Mouse (Mus musculus) kidney, embryonic 14.5 days (tissue): Measurements from ENCODE around the gene Kdm8. TPM values are rescaled to one million over a fixed set of nuclear protein-coding genes. Genes with fewer than 3 reads are reported as not detected.
A peak's percentile ranks its signal among the peaks of the same experiment; 100 is the strongest.

Source experiments
- ATAC-seq: fragments of 200-750 bp; cut with Nextera tagmentation; 2 replicates; pipeline ENCODE4 v1.8.0; 2017; ENCODE audit warnings: moderate number of reproducible peaks, mild to moderate bottlenecking, moderate TSS enrichment, moderate library complexity; ENCODE audit not compliant: low FRiP score, low TSS enrichment
- H3K27ac ChIP-seq: fragments of 300-500 bp; sonication (generic); 2 replicates; pipeline ENCODE4 v1.5.1; 2014; ENCODE audit warnings: low read depth, mild to moderate bottlenecking, low read length, moderate library complexity, mixed read lengths
- H3K27me3 ChIP-seq: fragments of 300-500 bp; sonication (generic); 2 replicates; pipeline ENCODE4 v1.6.1; 2014; ENCODE audit warnings: mild to moderate bottlenecking, low read length; ENCODE audit not compliant: control insufficient read depth, insufficient read depth
- H3K36me3 ChIP-seq: fragments of 300-500 bp; sonication (generic); 2 replicates; pipeline ENCODE4 v1.6.1; 2014; ENCODE audit warnings: low read length, mixed read lengths; ENCODE audit not compliant: control insufficient read depth, insufficient read depth
- H3K4me1 ChIP-seq: fragments of 300-500 bp; sonication (generic); 2 replicates; pipeline ENCODE4 v1.6.1; 2014; ENCODE audit warnings: low read length, mixed read lengths; ENCODE audit not compliant: control insufficient read depth, insufficient read depth
- H3K4me2 ChIP-seq: fragments of 300-500 bp; sonication (generic); replicated peaks from 2 replicates; pipeline ENCODE4 v1.6.1; 2014; ENCODE audit warnings: low read depth, mild to moderate bottlenecking, low read length
- H3K4me3 ChIP-seq: fragments of 300-500 bp; sonication (generic); 2 replicates; pipeline ENCODE4 v1.5.1; 2014; ENCODE audit warnings: mild to moderate bottlenecking, low read length
- H3K9ac ChIP-seq: fragments of 300-500 bp; sonication (generic); 2 replicates; pipeline ENCODE4 v1.6.1; 2014; ENCODE audit warnings: low read depth, mild to moderate bottlenecking, low read length, moderate library complexity
- H3K9me3 ChIP-seq: fragments of 300-500 bp; sonication (generic); 2 replicates; pipeline ENCODE4 v1.6.1; 2016; ENCODE audit warnings: low read length; ENCODE audit not compliant: control insufficient read depth
- whole genome bisulfite sequencing: fragments of 180-500 bp; shearing (Covaris S2); extraction: QIAGEN DNeasy Blood & Tissue Kit; methylation state at CpG from one replicate; pipeline ENCODE4 v1.1.7; 2014; 5-methylcytosine and 5-hydroxymethylcytosine counted together
- polyA plus RNA-seq: library from polyadenylated mRNA; unstranded; fragments of >200 nt; fragmentation: Nextera tagmentation; extraction: Ambion mirVana; gene quantifications from 2 replicates; pipeline ENCODE4 v1.2.1, GENCODE M21; 2014

Gene Kdm8
- polyA plus RNA-seq, 1 experiment from 2014 or later: 12.7 TPM

- Histone ChIP-seq H3K4me2 (no peak overlapping the region), H3K27me3 (no peaks in the 10 kb centered on the region), H3K27ac (no peak overlapping the region), H3K9me3 (no peaks in the 10 kb centered on the region), H3K9ac (no peak overlapping the region), H3K4me3 (no peak overlapping the region), H3K36me3 (peaks cover 8% of the 10 kb centered on the region), H3K4me1 (0 out of 2 replicates have a peak, but pooled peaks cover 3% of the 10 kb centered on the region)
- ATAC-seq: no peak
- 89% methylated on average over 2 of the region's 2 CpGs for WGBS
Observed at GRCm38 (mm10) chr7:125489636-125490035, 45.2 kb downstream of the Kdm8 start.

DNA sequence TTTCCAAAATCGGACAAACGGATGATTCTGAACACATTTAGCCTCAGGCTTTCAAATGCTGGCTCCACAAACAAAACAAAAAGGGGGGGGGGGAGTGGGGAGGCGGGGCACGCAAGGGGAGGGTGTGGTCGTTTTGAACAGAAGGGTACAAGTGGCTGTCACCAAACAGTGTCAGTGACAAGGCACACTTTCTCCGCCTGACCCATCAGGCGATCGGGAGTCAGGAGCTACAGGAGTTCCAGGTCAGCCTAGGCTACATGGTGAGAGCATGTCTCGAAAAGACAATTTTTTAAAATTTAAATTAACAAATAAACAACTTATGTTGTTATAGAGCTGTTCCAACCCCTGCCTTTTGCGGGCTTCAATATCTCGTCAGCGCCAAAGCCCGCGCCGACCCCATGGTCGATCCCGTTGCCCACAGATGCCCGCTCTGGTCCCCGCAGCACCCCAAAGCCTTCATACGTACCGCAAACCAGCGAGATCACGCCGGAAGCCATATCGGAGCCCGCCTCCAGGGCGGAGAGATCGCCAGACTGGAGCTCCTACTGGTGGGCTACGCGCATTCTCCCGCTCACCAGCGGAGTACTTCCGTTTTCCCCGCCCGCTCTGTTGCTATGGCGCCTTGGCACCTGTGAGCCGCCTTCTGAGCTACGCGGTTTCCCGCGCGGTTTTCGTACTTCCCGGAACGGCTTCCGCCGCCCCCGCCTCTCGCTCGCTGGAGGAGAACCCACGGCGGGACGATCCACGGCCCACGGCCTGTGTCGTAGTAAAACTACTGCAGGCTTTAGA, 46.7 kb downstream of the Kdm8 start, which contains the start of gene Nsmce1:
Gene Nsmce1 (minus strand): TSS at position 650 of the 789 bp plus-strand sequence.
- H3K27me3 ChIP-seq: no peaks in the 10 kb centered on the region
- peak within 1 kb of the TSS; percentile 68 for H3K4me3 ChIP-seq
- peaks cover 2% of the 10 kb centered on the region for H3K36me3 ChIP-seq
- ATAC-seq: peak; percentile 99
- peak within 1 kb of the TSS; percentile 66 for H3K9ac ChIP-seq
- peak within 1 kb of the TSS; percentile 69 for H3K4me2 ChIP-seq
- H3K27ac ChIP-seq: peak within 1 kb of the TSS; percentile 69
- no peaks in the 10 kb centered on the region for H3K9me3 ChIP-seq
- H3K4me1 ChIP-seq: 0 out of 2 replicates have a peak, but pooled peaks cover 3% of the 10 kb centered on the region
- WGBS: under 1% methylated on average over 56 of the region's 56 CpGs

DNA sequence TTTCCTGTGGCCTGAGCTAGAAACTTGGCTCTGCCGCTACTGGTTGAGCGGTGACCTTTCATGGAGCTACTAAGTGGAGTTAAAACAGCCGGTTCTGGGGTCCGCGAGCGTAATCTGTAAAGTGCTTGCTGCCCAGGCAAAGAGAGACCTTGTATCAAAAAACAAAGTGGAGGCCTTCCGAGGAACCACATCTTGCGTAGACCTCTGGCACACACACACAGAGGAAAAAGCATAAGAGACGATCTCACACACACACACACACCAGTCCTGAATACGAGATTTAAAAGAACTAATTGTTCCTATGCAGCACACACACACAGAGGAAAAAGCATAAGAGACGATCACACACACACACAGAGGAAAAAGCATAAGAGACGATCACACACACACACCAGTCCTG, 47.3 kb downstream of the Kdm8 start:
- Histone ChIP-seq H3K4me1 (0 out of 2 replicates have a peak, but pooled peaks cover 3% of the 10 kb centered on the region), H3K36me3 (no peaks in the 10 kb centered on the region), H3K4me3 (peak overlapping the region; percentile 68), H3K27me3 (no peaks in the 10 kb centered on the region), H3K9me3 (no peaks in the 10 kb centered on the region), H3K9ac (peak overlapping the region; percentile 66), H3K27ac (peak overlapping the region; percentile 45), H3K4me2 (peak overlapping the region; percentile 69)
- no peak; the same call in 1 of the 2 replicates for ATAC-seq
- WGBS: 27% methylated on average over 12 of the region's 12 CpGs

DNA sequence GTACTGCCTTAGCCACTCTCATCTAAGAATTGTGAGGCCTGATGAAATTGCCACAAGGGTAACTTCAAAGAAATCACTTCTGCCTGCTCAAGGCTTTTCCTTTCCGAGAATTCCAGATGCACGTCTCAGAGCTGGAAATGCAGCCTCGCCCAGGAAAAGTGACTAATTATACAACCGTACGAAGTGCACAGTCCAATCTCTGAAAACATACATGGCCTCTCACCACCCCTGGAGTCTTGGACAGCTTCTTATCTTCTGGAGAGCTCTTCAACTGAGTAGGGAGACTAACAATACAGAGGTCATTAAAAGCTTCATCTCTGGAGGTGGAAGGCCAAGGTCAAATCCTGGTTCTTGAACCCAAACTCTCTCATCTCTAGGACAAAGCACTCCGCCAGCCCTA, 48.1 kb downstream of the Kdm8 start:
- Histone ChIP-seq H3K4me2 (no peak overlapping the region), H3K36me3 (no peaks in the 10 kb centered on the region), H3K9me3 (no peaks in the 10 kb centered on the region), H3K9ac (no peak overlapping the region), H3K27ac (no peak overlapping the region), H3K4me1 (0 out of 2 replicates have a peak, but pooled peaks cover 3% of the 10 kb centered on the region), H3K27me3 (no peaks in the 10 kb centered on the region), H3K4me3 (no peak overlapping the region)
- no peak for ATAC-seq
- WGBS: 82% methylated on average over 6 of the region's 6 CpGs

DNA sequence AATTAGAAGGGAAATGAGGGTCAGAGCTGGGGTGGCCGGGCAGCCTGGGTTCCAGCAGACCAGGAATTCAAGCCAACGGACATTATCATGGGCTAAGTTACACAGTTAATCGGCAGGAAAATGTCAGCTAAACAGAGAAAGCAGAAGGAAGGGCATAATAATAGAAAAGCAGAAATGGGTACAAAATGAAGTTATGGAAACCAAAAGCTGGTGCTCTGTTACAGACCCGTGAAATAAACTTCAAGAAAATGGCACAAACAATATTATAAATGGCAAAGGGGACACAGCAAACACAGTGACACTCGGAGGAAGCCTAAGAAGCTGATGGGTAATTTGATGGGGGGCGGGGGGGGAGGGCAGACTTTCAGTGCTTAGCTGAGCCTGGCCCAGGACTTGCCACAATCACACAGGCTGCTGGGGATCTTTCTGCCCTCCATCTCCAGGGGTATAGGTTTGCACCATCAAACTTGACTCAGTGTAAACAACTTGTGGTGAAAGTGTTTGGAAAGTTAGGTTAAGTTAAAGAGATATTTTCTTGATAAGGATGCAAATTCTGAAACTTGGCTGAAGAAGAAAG, 51.5 kb downstream of the Kdm8 start:
- H3K9me3 ChIP-seq: no peaks in the 10 kb centered on the region

GRCm38 (mm10) chr7:125499927-125500868, 55.7 kb downstream of the Kdm8 start:
- Histone ChIP-seq H3K4me3 (no peak overlapping the region), H3K4me1 (no peaks in the 10 kb centered on the region), H3K9ac (no peak overlapping the region), H3K27ac (no peak overlapping the region), H3K4me2 (no peak overlapping the region), H3K27me3 (no peaks in the 10 kb centered on the region), H3K9me3 (no peaks in the 10 kb centered on the region), H3K36me3 (no peaks in the 10 kb centered on the region)
- no peak for ATAC-seq
- WGBS: 72% methylated on average over 13 of the region's 13 CpGs

More for the DNA sequence above, 51.5 kb downstream of the Kdm8 start:
- Histone ChIP-seq H3K27ac (no peak overlapping the region), H3K9ac (no peak overlapping the region), H3K27me3 (no peaks in the 10 kb centered on the region), H3K4me1 (no peaks in the 10 kb centered on the region), H3K4me3 (no peak overlapping the region), H3K4me2 (no peak overlapping the region), H3K36me3 (no peaks in the 10 kb centered on the region)
- WGBS: 82% methylated on average over 6 of the region's 6 CpGs
- no peak for ATAC-seq

- 94% methylated on average over 7 of the region's 7 CpGs for WGBS
- Histone ChIP-seq H3K4me2 (no peak overlapping the region), H3K4me3 (no peak overlapping the region), H3K27ac (no peak overlapping the region), H3K9me3 (no peaks in the 10 kb centered on the region), H3K27me3 (no peaks in the 10 kb centered on the region), H3K36me3 (no peaks in the 10 kb centered on the region), H3K9ac (no peak overlapping the region), H3K4me1 (no peaks in the 10 kb centered on the region)
- ATAC-seq: no peak
Observed at GRCm38 (mm10) chr7:125500879-125501278, 56.4 kb downstream of the Kdm8 start.

DNA sequence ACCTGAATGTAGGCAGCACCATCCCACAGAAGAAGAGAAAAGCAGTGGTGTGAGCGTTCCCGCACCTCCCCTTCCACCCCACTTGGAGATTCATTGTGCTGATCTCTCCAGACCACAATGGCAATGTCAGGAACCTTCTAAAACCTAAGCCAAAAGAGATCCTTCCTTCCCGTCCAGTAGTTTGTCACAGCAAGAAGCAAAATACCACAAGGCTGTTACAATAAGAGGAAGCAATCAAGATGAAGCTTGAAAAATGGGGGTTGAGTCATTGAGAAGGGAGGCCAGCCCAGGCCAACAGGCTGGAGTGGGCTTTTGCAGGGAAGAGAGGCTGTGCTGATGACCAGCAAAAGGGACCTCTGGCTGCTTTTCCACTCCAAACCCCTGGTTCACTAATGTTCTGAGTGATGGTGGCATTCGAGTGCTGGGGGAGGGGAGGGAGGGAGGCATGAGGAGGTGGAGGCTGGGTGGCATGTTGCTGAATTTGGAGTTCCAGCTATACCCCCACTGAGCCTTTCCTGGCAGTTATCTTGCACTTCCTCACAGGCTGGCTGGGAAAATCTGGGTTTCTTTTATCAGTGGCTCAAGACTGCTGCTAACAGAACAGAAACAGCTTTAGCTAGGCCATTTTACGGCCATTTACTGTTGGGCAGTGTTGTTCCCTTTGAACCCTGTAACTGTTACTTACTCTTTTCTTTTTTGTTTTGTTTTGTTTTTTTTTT, 59.1 kb downstream of the Kdm8 start:
- no peak overlapping the region for H3K9ac ChIP-seq
- no peak overlapping the region for H3K4me3 ChIP-seq
- 82% methylated on average over 5 of the region's 5 CpGs for WGBS
- H3K27me3 ChIP-seq: no peaks in the 10 kb centered on the region
- no peak for ATAC-seq
- H3K27ac ChIP-seq: no peak overlapping the region
- H3K36me3 ChIP-seq: no peaks in the 10 kb centered on the region
- H3K9me3 ChIP-seq: no peaks in the 10 kb centered on the region
- no peaks in the 10 kb centered on the region for H3K4me1 ChIP-seq
- H3K4me2 ChIP-seq: no peak overlapping the region
